Mouse (Mus musculus) kidney, adult 2 months (tissue): ENCODE data around the gene Rpl23.

Experiments used
- CTCF ChIP-seq: fragments of 200-500 bp; conservative IDR thresholded peaks from 2 replicates; pipeline ENCODE4 v1.5.1; 2011; ENCODE audit warnings: low read depth, mild to moderate bottlenecking, control low read depth, low read length, moderate library complexity, mixed read lengths; ENCODE audit not compliant: insufficient read depth, insufficient read length
- POLR2A ChIP-seq: fragments of 200-500 bp; IDR thresholded peaks from one replicate; pipeline ENCODE4 v1.6.1; 2011; ENCODE audit warnings: low read depth, low read length, control low read depth

DNA sequence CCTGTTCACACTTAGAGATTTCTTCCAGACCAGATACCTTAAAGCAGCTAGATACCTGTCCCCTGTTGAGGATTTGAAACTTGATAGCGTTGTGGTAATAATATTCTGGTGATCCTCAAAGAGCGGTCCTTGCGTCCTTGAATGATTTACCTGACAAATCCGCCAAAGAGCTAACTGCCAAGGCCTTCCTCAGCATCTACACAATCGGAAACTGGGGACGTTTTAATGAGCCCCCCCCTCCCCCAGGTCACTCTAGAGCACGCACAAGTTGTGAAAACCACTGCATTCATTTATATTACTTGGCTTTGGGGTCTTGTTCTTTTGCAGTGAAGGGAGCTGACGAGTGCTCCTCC lies 15.8 kb upstream of the Rpl23 start:
- TF ChIP-seq CTCF = no peak
- TF ChIP-seq POLR2A = no peak
